Mouse (Mus musculus) neural tube, embryonic 12.5 days (tissue): ENCODE measurements around the gene Gm13696. TPM values are rescaled to one million over a fixed set of nuclear protein-coding genes. Genes with fewer than 3 reads are reported as not detected.
A peak's percentile ranks its signal among the peaks of the same experiment; 100 is the strongest.
"Not testable (repeated sequence)": the region's sequence is repeated elsewhere in the genome, so short reads cannot be mapped to it uniquely, and the experiment has no call there.

Source experiments
- ATAC-seq: fragments of 200-750 bp; cut with Nextera tagmentation; 2 replicates; pipeline ENCODE4 v1.8.0; 2017; ENCODE audit warnings: low read depth, mild to moderate bottlenecking, moderate TSS enrichment, moderate library complexity; ENCODE audit not compliant: low FRiP score
- H3K27ac ChIP-seq: fragments of 300-500 bp; sonication (generic); 2 replicates; pipeline ENCODE4 v1.5.1; 2016
- H3K27me3 ChIP-seq: fragments of 300-500 bp; sonication (generic); replicated peaks from 2 replicates; pipeline ENCODE4 v1.6.1; 2016; ENCODE audit warnings: mild to moderate bottlenecking
- H3K36me3 ChIP-seq: fragments of 300-500 bp; sonication (generic); 2 replicates; pipeline ENCODE4 v1.6.1; 2016; ENCODE audit warnings: mild to moderate bottlenecking
- H3K4me1 ChIP-seq: fragments of 300-500 bp; sonication (generic); 2 replicates; pipeline ENCODE4 v1.6.1; 2016
- H3K4me2 ChIP-seq: fragments of 300-500 bp; sonication (generic); replicated peaks from 2 replicates; pipeline ENCODE4 v1.6.1; 2016; ENCODE audit warnings: mild to moderate bottlenecking
- H3K4me3 ChIP-seq: fragments of 300-500 bp; sonication (generic); 2 replicates; pipeline ENCODE4 v1.5.1; 2016
- H3K9ac ChIP-seq: fragments of 300-500 bp; sonication (generic); 2 replicates; pipeline ENCODE4 v1.6.1; 2016; ENCODE audit warnings: mild to moderate bottlenecking
- H3K9me3 ChIP-seq: fragments of 300-500 bp; sonication (generic); 2 replicates; pipeline ENCODE4 v1.6.1; 2016; ENCODE audit warnings: mild to moderate bottlenecking
- WGBS: fragments of 180-500 bp; shearing (Covaris S2); methylation state at CpG from one replicate; pipeline ENCODE4 v1.1.7; 2016; 5-methylcytosine and 5-hydroxymethylcytosine counted together
- polyA plus RNA-seq: library from polyadenylated mRNA; unstranded; fragments of >200 nt; fragmentation: Nextera tagmentation; extraction: Ambion mirVana; gene quantifications from 2 replicates; pipeline ENCODE4 v1.2.1, GENCODE M21; 2016

Gene Gm13696
- polyA plus RNA-seq: not detected in 2 replicates

- not testable (repeated sequence) for H3K4me3 ChIP-seq
- no CpG with 5 or more reads among the region's 6 CpGs for WGBS
These were observed at the start of gene Gm13696 for GRCm38 (mm10) chr2:83972823-83973222. Gene Gm13696, plus strand, starts transcription at chr2:83973123.

GRCm38 (mm10) chr2:83929478-83930088, 43.3 kb upstream of the Gm13696 start:
- H3K27ac ChIP-seq: no peak overlapping the region
- H3K36me3 ChIP-seq: no peaks in the 10 kb centered on the region
- H3K4me1 ChIP-seq: no peaks in the 10 kb centered on the region
- ATAC-seq: no peak
- 65% methylated on average over 2 of the region's 2 CpGs for WGBS
- no peaks in the 10 kb centered on the region for H3K9me3 ChIP-seq
- H3K4me3 ChIP-seq: no peak overlapping the region
- no peaks in the 10 kb centered on the region for H3K27me3 ChIP-seq
- H3K4me2 ChIP-seq: no peak overlapping the region
- H3K9ac ChIP-seq: no peak overlapping the region

More at GRCm38 (mm10) chr2:83972823-83973222, at the start of gene Gm13696:
- not testable (repeated sequence) for H3K9ac ChIP-seq, H3K4me1 ChIP-seq, H3K9me3 ChIP-seq, H3K36me3 ChIP-seq, H3K4me2 ChIP-seq, ATAC-seq, H3K27me3 ChIP-seq, H3K27ac ChIP-seq

GRCm38 (mm10) chr2:83940931-83941361, 32.0 kb upstream of the Gm13696 start, which contains the start of gene Zswim2:
Gene Zswim2, minus strand, starts transcription at chr2:83941228.
- Histone ChIP-seq H3K9me3 (no peaks in the 10 kb centered on the region), H3K27ac (no peak within 1 kb of the TSS)
- under 1% methylated on average over 20 of the region's 20 CpGs for WGBS

GRCm38 (mm10) chr2:83941378-83941777, 31.5 kb upstream of the Gm13696 start:
- 45% methylated on average over 3 of the region's 3 CpGs for WGBS
- H3K4me3 ChIP-seq: 0 out of 2 replicates have a peak overlapping the region, but pooled peaks have one; percentile 18
- H3K27me3 ChIP-seq: no peaks in the 10 kb centered on the region
- H3K9me3 ChIP-seq: no peaks in the 10 kb centered on the region
- no peaks in the 10 kb centered on the region for H3K36me3 ChIP-seq
- no peak overlapping the region for H3K27ac ChIP-seq
- no peak overlapping the region for H3K9ac ChIP-seq
- peak overlapping the region; percentile 58 for H3K4me2 ChIP-seq
- peaks cover 7% of the 10 kb centered on the region; the same call in 1 of the 2 replicates for H3K4me1 ChIP-seq
- ATAC-seq: peak; percentile 49

More at GRCm38 (mm10) chr2:83940931-83941361, 32.0 kb upstream of the Gm13696 start, which contains the start of gene Zswim2:
- H3K4me3 ChIP-seq: 0 out of 2 replicates have a peak within 1 kb of the TSS, but pooled peaks have one; percentile 18
- H3K36me3 ChIP-seq: no peaks in the 10 kb centered on the region
- H3K9ac ChIP-seq: no peak within 1 kb of the TSS
- H3K4me1 ChIP-seq: peaks cover 7% of the 10 kb centered on the region; the same call in 1 of the 2 replicates
- ATAC-seq: peak; percentile 99
- H3K4me2 ChIP-seq: peak within 1 kb of the TSS; percentile 58
- H3K27me3 ChIP-seq: no peaks in the 10 kb centered on the region

GRCm38 (mm10) chr2:83941792-83942191, 31.1 kb upstream of the Gm13696 start:
- 79% methylated on average over 4 of the region's 4 CpGs for WGBS
- Histone ChIP-seq H3K4me3 (no peak overlapping the region), H3K27ac (no peak overlapping the region), H3K4me1 (peaks cover 7% of the 10 kb centered on the region; the same call in 1 of the 2 replicates), H3K27me3 (no peaks in the 10 kb centered on the region), H3K36me3 (no peaks in the 10 kb centered on the region), H3K9me3 (no peaks in the 10 kb centered on the region), H3K4me2 (no peak overlapping the region), H3K9ac (no peak overlapping the region)
- ATAC-seq: no peak

- H3K4me1 ChIP-seq, H3K36me3 ChIP-seq, H3K9me3 ChIP-seq, H3K27me3 ChIP-seq, H3K4me2 ChIP-seq, H3K4me3 ChIP-seq, ATAC-seq, H3K9ac ChIP-seq, H3K27ac ChIP-seq: not testable (repeated sequence)
- WGBS: no CpG with 5 or more reads among the region's 6 CpGs
These were observed 17.5 kb upstream of the Gm13696 start, which contains the start of gene Gm13698 for GRCm38 (mm10) chr2:83955393-83955792. Gene Gm13698, plus strand, starts transcription at chr2:83955693.

GRCm38 (mm10) chr2:83961203-83961602, 11.7 kb upstream of the Gm13696 start, which contains the start of gene Gm13693:
Gene Gm13693, plus strand, starts transcription at chr2:83961503.
- not testable (repeated sequence) for H3K4me1 ChIP-seq, H3K9me3 ChIP-seq, H3K27me3 ChIP-seq, ATAC-seq, H3K4me3 ChIP-seq, H3K9ac ChIP-seq, H3K36me3 ChIP-seq, H3K4me2 ChIP-seq, H3K27ac ChIP-seq
- no CpG with 5 or more reads among the region's 6 CpGs for WGBS

GRCm38 (mm10) chr2:83967013-83967412, 5.9 kb upstream of the Gm13696 start, which contains the start of gene Gm13695:
Gene Gm13695, plus strand, starts transcription at chr2:83967313.
- not testable (repeated sequence) for H3K36me3 ChIP-seq, H3K9ac ChIP-seq, H3K4me3 ChIP-seq, H3K9me3 ChIP-seq, H3K4me2 ChIP-seq, H3K27ac ChIP-seq, H3K4me1 ChIP-seq, H3K27me3 ChIP-seq, ATAC-seq
- no CpG with 5 or more reads among the region's 6 CpGs for WGBS

GRCm38 (mm10) chr2:83978633-83979032, 5.7 kb downstream of the Gm13696 start, which contains the start of gene Gm13694:
Gene Gm13694, plus strand, starts transcription at chr2:83978933.
- WGBS: no CpG with 5 or more reads among the region's 6 CpGs
- H3K27ac ChIP-seq, H3K9ac ChIP-seq, H3K4me2 ChIP-seq, H3K36me3 ChIP-seq, H3K4me1 ChIP-seq, H3K9me3 ChIP-seq, ATAC-seq, H3K27me3 ChIP-seq, H3K4me3 ChIP-seq: not testable (repeated sequence)

GRCm38 (mm10) chr2:83984443-83984842, 11.5 kb downstream of the Gm13696 start, which contains the start of gene Gm13697:
Gene Gm13697, plus strand, starts transcription at chr2:83984743.
- not testable (repeated sequence) for H3K9ac ChIP-seq, H3K9me3 ChIP-seq, H3K27ac ChIP-seq, H3K27me3 ChIP-seq, H3K36me3 ChIP-seq, H3K4me1 ChIP-seq, H3K4me3 ChIP-seq, ATAC-seq, H3K4me2 ChIP-seq
- no CpG with 5 or more reads among the region's 6 CpGs for WGBS

- H3K4me2 ChIP-seq, ATAC-seq, H3K9ac ChIP-seq, H3K4me3 ChIP-seq, H3K27ac ChIP-seq, H3K36me3 ChIP-seq, H3K9me3 ChIP-seq, H3K27me3 ChIP-seq, H3K4me1 ChIP-seq: not testable (repeated sequence)
- WGBS: no CpG with 5 or more reads among the region's 6 CpGs
These were observed 17.3 kb downstream of the Gm13696 start, which contains the start of gene Gm13691 for GRCm38 (mm10) chr2:83990253-83990652. Gene Gm13691, plus strand, starts transcription at chr2:83990553.

- 76% methylated on average over 8 of the region's 9 CpGs for WGBS
- H3K4me1 ChIP-seq, H3K36me3 ChIP-seq: not testable (repeated sequence)
These were observed 20.8 kb downstream of the Gm13696 start for GRCm38 (mm10) chr2:83993639-83994255.

More at GRCm38 (mm10) chr2:83993639-83994255, 20.8 kb downstream of the Gm13696 start:
- not testable (repeated sequence) for H3K4me2 ChIP-seq, ATAC-seq, H3K27ac ChIP-seq, H3K9me3 ChIP-seq, H3K4me3 ChIP-seq, H3K27me3 ChIP-seq, H3K9ac ChIP-seq
